Mouse (Mus musculus): ENCODE data around the gene Olfr1499. TPM values are rescaled to one million over a fixed set of nuclear protein-coding genes. Genes with fewer than 3 reads are reported as not detected.

Olfr1499 gene
- polyA plus RNA-seq, 1 experiment from 2014 or later: not detected

Other genes starting within 250 kb of the Olfr1499 start
- not detected in 2 replicates for gene Olfr1484, start 235.9 kb downstream of the Olfr1499 start, polyA plus RNA-seq (2015; fragmentation: Nextera tagmentation; extraction: Ambion mirVana)
- not detected in 2 replicates for gene Olfr1487, start 202.1 kb downstream of the Olfr1499 start, polyA plus RNA-seq (2015; fragmentation: Nextera tagmentation; extraction: Ambion mirVana)
- gene Olfr1489, start 187.8 kb downstream of the Olfr1499 start, polyA plus RNA-seq (2015; fragmentation: Nextera tagmentation; extraction: Ambion mirVana): not detected in 2 replicates
- not detected in 2 replicates for gene Olfr1490, start 168.4 kb downstream of the Olfr1499 start, polyA plus RNA-seq (2015; fragmentation: Nextera tagmentation; extraction: Ambion mirVana)
- gene Olfr1491, start 122.2 kb downstream of the Olfr1499 start, polyA plus RNA-seq (2015; fragmentation: Nextera tagmentation; extraction: Ambion mirVana): not detected in 2 replicates
- not detected in 2 replicates for gene Olfr1493-ps1, start 96.2 kb downstream of the Olfr1499 start, polyA plus RNA-seq (2015; fragmentation: Nextera tagmentation; extraction: Ambion mirVana)
- gene Olfr1494, start 79.7 kb downstream of the Olfr1499 start, polyA plus RNA-seq (2015; fragmentation: Nextera tagmentation; extraction: Ambion mirVana): not detected in 2 replicates
- not detected in 2 replicates for gene Olfr1495, start 54.8 kb downstream of the Olfr1499 start, polyA plus RNA-seq (2015; fragmentation: Nextera tagmentation; extraction: Ambion mirVana)
- not detected in 2 replicates for gene Olfr1496, start 41.6 kb downstream of the Olfr1499 start, polyA plus RNA-seq (2015; fragmentation: Nextera tagmentation; extraction: Ambion mirVana)
- gene Olfr1497, start 21.2 kb downstream of the Olfr1499 start, polyA plus RNA-seq (2015; fragmentation: Nextera tagmentation; extraction: Ambion mirVana): not detected in 2 replicates
- not detected in 2 replicates for gene Olfr1500, start 11.0 kb upstream of the Olfr1499 start, polyA plus RNA-seq (2015; fragmentation: Nextera tagmentation; extraction: Ambion mirVana)
- not detected in 2 replicates for gene Olfr1501, start 31.2 kb upstream of the Olfr1499 start, polyA plus RNA-seq (2015; fragmentation: Nextera tagmentation; extraction: Ambion mirVana)
- gene Olfr1502, start 42.3 kb upstream of the Olfr1499 start, polyA plus RNA-seq (2015; fragmentation: Nextera tagmentation; extraction: Ambion mirVana): not detected in 2 replicates
- not detected in 2 replicates for gene Olfr1504, start 78.5 kb upstream of the Olfr1499 start, polyA plus RNA-seq (2015; fragmentation: Nextera tagmentation; extraction: Ambion mirVana)
- gene Olfr1505, start 94.1 kb upstream of the Olfr1499 start, polyA plus RNA-seq (2015; fragmentation: Nextera tagmentation; extraction: Ambion mirVana): not detected in 2 replicates